Mouse (Mus musculus): ENCODE measurements at regions not wholly inside any gene's neighbourhood (a gene's known extent, or its start where the extent isn't known, plus 50 kb on each side); places are given as distances from the start of the nearest gene placed in this dataset.

- TF ChIP-seq CTCF (conservative IDR thresholded peaks at IDR 0.05; ENCODE audit: low read length) = no peak
- TF ChIP-seq NANOG (IDR thresholded peaks at IDR 0.05; ENCODE audit: borderline replicate concordance, low read length) = no peak
- no peak for TF ChIP-seq POU5F1 (IDR thresholded peaks at IDR 0.05; ENCODE audit: borderline replicate concordance, low read length)
Observed at GRCm38 (mm10) chr2:9639262-9639661, 241.8 kb upstream of the 4930412O13Rik start.

Measured in E14TG2a.4 (cell line).